Mouse (Mus musculus): Measurements from ENCODE around the gene Nit1.

Nit1 gene

DNA sequence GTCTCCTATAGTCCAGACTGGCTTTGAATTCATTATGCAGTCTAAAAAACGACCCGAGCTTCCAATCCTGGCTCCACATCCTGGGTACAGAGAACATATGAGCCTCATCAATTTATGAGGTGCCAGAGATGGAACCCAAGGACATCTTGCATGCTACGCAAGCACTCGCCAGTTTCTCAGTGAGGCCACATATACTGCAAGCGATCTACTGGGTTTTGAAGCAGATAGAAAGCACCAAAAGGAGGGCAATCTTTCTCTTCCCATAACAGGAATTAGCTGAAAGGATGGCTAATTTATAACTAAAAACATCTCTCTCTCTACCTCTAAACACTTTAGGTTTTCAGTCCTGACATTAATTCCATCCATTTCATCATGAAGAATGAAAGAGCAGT is 51.5 kb downstream of the Nit1 start:
- no peak for DNase-seq (ENCODE audit: low spot score in 2 of 2)

DNA sequence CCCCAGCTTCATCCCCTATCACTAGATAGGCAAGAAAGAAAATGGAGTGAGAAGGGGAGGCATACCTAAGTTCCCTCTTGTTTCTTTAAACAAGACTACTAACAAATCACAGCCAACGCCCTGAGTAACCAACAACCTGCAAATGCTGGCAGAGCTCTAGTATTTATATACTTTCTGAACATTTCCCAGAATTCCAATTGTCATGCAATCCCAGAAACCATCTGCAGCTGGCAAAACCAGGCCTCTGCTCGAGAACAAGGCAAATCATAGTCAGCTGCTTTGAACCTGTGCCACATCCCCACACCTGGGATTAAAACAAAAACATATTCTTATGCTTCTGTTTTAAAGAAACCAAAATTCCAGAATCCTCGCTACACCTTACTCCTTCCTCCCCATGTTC is 52.1 kb downstream of the Nit1 start:
- DNase-seq (ENCODE audit: low spot score in 2 of 2), result no peak

DNA sequence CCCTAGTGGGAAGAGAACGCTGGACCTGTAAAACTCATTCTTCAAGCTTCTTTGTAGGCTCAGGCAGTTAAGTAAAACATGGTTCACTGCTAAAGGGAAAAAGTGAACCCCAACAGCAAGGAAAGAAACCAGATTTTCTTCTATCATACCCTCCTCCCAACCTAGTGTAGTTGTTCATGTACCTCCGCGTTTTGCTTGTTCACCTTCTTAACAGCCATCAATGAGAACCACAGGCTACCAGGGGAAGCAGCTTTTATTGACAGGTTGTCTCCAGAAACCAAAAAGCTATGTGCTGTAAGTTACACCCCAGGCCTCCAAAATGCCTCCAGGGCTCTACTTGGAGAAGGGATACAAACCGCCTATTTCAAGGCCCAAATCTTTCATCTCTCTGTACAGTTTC is 57.1 kb downstream of the Nit1 start:
- no peak for DNase-seq (ENCODE audit: low spot score in 2 of 2)

All from frontal cortex, postnatal 36 days (tissue).